Mouse (Mus musculus) CH12F3 (cell line): Measurements from ENCODE around the gene Gm21083.
"Not testable (repeated sequence)": the region's sequence is repeated elsewhere in the genome, so short reads cannot be mapped to it uniquely, and the experiment has no call there.

Experiments
- in situ Hi-C: fragments of 300-500 bp; cut with MboI; formaldehyde crosslinking; loops from 2 replicates; pipeline ENCODE4 v1.14.3; 2020; ENCODE audit warnings: low sequenced_read_pairs

Gm21083 gene

DNA sequence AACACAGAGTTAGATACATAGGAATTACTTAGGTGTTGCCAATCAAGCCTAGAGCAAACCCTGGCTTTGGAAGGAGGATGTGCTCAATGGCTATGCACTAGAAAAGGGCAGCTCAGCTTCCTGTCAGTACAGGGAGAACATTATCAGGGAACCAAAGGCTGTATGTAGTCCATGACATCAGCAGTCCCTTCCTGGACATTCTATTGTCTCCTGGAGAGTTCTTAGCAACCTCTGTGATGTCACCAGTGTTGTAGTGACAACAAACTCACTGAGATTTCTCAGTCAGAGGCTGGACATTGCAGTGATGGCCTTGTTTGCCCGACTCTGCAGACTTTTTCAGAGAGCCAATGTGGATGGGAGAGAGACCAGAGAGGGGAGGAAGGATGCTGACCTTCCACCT lies at the start of gene Gm21083:
TSS of gene Gm21083 (plus strand) at position 301 of the 400 bp plus-strand sequence.
- in situ Hi-C loops: not testable (repeated sequence)

DNA sequence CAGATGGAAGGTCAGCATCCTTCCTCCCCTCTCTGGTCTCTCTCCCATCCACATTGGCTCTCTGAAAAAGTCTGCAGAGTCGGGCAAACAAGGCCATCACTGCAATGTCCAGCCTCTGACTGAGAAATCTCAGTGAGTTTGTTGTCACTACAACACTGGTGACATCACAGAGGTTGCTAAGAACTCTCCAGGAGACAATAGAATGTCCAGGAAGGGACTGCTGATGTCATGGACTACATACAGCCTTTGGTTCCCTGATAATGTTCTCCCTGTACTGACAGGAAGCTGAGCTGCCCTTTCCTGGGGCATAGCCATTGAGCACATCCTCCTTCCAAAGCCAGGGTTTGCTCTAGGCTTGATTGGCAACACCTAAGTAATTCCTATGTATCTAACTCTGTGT lies 48.0 kb upstream of the Gm21083 start, which contains the start of gene Gm21190:
TSS of gene Gm21190 (minus strand) at position 101 of the 400 bp plus-strand sequence.
- in situ Hi-C loops: not testable (repeated sequence)

- in situ Hi-C loops: not testable (repeated sequence)
These were observed 28.5 kb upstream of the Gm21083 start for GRCm38 (mm10) chr5:15548642-15549041.

DNA sequence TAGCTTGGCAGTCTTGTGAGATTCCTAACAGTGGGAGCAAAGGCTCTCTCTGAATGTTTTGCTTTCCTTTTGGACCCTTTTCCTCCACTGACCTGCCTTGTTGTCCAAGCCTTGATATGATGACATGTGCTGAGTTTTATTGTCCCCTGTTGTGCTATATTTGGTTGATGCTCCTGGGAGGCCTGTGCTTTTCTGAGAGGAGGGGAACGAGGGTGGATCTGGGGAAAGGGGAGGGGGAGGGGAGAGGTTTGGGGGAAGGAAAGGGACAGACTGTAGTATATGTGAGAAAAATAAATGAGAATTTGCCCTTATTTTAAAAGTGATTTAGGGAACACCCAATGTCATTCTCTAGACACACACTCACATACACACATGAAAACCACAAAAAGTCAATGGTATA lies 28.0 kb upstream of the Gm21083 start:
- in situ Hi-C loops: not testable (repeated sequence)

GRCm38 (mm10) chr5:15549606-15550005 lies 27.5 kb upstream of the Gm21083 start:
- in situ Hi-C loops: not testable (repeated sequence)

- in situ Hi-C loops: not testable (repeated sequence)
These were observed 18.5 kb upstream of the Gm21083 start for GRCm38 (mm10) chr5:15558654-15559053.

DNA sequence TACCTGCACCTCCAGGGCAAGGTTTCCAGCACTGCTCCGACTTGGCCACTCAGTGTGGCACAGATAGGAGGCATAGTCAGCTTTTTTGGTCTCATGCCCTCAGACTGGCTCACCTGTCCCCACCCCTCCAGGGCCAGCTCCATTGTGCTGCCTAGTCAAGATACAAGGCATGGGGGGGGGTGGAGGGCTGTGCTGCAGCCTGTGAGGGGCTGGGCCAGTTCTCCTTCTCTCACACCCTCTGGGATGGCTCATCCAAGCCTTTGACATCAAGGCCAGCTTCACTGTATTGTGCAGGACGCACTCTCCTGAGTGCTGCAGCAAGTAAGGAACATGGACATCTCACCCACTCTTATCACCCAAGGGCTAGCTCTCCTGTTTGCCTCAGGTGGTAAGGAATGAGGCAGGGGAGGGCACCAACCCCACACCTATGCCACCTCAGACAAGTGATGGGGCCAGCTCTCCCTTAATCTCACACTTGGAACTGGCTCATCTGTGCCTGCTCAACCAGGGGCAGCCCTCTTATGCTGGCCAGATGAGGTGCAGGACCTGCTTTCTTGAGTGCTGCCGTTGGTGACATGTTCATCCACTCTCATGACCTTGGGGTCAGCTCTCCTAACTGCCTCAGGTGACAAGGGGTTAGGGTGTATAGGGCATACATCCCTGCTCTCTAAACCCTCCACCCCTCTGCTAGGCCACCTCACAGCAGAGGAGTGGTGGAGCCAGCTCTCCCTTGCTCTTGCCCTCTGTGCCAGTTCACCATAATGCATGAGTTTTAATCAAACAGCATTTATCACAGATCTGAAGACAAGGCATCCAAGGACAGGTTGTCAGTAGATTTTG lies 15.5 kb upstream of the Gm21083 start:
- in situ Hi-C loops: not testable (repeated sequence)

GRCm38 (mm10) chr5:15573735-15574134 lies 3.4 kb upstream of the Gm21083 start:
- in situ Hi-C loops: not testable (repeated sequence)

GRCm38 (mm10) chr5:15586351-15586750 lies 9.2 kb downstream of the Gm21083 start:
- in situ Hi-C loops: not testable (repeated sequence)

GRCm38 (mm10) chr5:15588291-15588690 lies 11.2 kb downstream of the Gm21083 start:
- in situ Hi-C loops: not testable (repeated sequence)

GRCm38 (mm10) chr5:15590635-15591034 lies 13.5 kb downstream of the Gm21083 start:
- in situ Hi-C loops: not testable (repeated sequence)

GRCm38 (mm10) chr5:15591577-15591976 lies 14.4 kb downstream of the Gm21083 start:
- in situ Hi-C loops: not testable (repeated sequence)

- in situ Hi-C loops: not testable (repeated sequence)
These were observed 21.7 kb downstream of the Gm21083 start for GRCm38 (mm10) chr5:15598831-15599230.

- in situ Hi-C loops: not testable (repeated sequence)
These were observed 23.2 kb downstream of the Gm21083 start for GRCm38 (mm10) chr5:15600342-15600741.

GRCm38 (mm10) chr5:15601481-15601880 lies 24.3 kb downstream of the Gm21083 start:
- in situ Hi-C loops: not testable (repeated sequence)

GRCm38 (mm10) chr5:15601960-15602359 lies 24.8 kb downstream of the Gm21083 start:
- in situ Hi-C loops: not testable (repeated sequence)

GRCm38 (mm10) chr5:15602424-15602947 lies 25.4 kb downstream of the Gm21083 start:
- in situ Hi-C loops: not testable (repeated sequence)

- in situ Hi-C loops: not testable (repeated sequence)
These were observed 25.9 kb downstream of the Gm21083 start for GRCm38 (mm10) chr5:15603008-15603407.

DNA sequence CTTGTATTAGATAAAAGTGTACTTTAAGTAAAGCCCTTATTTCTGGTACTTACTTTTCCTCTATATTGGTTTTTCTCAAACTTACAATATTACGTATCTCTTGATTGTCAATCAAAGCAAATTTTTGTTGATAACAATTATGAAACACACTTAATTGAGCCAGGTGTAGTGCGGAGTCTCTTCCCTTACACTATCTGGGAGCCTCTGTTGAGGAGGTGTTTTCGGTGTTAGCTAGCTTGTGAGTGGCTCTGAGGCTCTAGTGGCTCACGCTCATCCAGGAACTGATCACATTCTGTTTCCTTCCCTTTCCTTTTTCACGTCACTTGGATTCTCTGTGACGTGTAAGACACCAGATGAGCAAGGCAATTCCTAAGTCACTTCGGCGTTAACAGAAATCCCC lies 26.5 kb downstream of the Gm21083 start:
- in situ Hi-C loops: not testable (repeated sequence)

DNA sequence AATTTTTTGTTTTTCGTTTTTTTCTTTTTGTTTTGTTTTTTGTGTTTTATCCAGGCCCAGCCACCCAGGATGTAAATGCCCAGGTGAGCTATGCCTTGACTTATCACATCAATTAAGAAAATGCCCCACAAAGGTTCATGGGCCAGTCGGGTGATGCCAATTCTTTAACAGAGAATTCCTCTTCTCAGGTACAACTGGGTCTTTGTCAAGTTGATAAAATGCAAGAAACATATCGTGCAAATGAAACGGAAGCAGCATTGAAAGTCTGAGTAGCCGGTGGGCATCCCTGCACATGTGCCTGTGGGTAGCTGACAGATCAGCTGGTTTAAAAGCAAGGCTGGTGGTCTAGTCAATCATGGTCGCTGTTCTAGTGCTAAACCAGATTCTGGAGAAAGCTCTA lies 29.5 kb downstream of the Gm21083 start:
- in situ Hi-C loops: not testable (repeated sequence)

- in situ Hi-C loops: not testable (repeated sequence)
These were observed 33.6 kb downstream of the Gm21083 start for GRCm38 (mm10) chr5:15610695-15611094.

- in situ Hi-C loops: not testable (repeated sequence)
These were observed 39.1 kb downstream of the Gm21083 start for GRCm38 (mm10) chr5:15616195-15616594.
